Mouse (Mus musculus) inflammation-experienced regulatory T-cells, adult 6 months (primary cell): ENCODE results near the gene Rdx. TPM values are rescaled to one million over a fixed set of nuclear protein-coding genes. Genes with fewer than 3 reads are reported as not detected.

Source experiments
- ATAC-seq: one replicate; pipeline ENCODE4 v1.8.0; 2017
- polyA plus RNA-seq, 3 experiments: library from polyadenylated mRNA; unstranded; fragments of 100-300 nt; shearing (Covaris generic); gene quantifications; one replicate each; pipeline ENCODE4 v1.2.1; 2017

The Rdx gene
- polyA plus RNA-seq, 3 experiments from 2014 or later: 45.1 to 71.9 (median 50.0) TPM

DNA sequence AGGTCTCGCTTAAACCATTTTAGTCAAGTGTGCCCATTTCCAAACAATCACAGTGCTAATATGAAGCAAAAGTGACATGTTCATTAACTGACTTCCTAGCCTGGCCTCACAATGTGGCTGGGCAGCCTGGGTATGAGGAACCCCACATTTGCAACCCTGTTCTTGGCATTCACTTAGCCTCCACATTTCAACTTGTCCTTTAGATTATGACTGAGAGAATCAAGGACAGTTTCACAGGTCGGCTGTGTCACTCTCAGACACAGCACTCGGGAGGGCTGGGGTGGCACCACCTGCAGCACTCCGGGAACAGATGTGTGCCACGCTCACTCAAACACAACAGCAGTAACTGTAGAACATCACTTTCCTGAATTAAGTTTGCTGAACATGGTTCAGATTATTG is 66.1 kb downstream of the Rdx start:
- ATAC-seq: no peak

DNA sequence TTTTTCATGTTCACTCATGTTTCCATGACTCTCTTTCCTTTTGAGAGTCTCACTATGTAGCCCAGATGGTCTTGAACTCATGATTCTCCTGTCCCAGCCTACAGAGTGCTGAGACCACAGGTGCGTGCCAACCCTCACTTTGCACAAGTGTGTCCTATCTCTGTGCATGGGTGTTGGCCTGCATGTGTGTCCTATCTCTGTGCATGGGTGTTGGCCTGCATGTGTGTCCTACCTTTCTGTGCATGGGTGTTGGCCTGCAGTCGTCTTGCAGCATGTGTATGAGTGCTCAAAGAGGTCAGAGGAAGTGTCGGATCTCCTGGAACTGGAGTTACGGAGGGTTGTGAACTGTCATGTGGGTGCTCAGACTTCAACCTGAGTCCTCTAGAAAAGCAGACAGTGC is 72.2 kb downstream of the Rdx start:
- no peak for ATAC-seq

DNA sequence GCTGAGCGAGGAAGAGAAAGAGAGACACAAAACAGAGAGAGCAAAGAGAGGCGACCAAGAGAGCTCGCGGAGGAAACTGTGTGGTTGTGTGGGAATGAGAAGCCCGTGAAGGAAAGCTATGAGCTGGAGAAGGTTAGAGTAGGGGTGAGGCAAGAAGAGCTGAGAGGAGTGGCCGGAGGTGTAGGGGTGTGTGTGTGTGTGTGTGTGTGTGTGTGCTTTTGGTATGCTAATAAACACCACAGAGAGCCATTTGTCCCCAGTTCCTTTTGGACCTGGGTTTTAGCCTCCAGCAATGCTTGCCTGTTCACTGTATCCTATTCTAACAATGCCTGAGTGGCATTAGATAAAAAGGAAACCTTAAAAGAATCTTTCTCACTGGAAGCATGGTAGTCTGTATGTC is 78.3 kb downstream of the Rdx start:
- no peak for ATAC-seq

DNA sequence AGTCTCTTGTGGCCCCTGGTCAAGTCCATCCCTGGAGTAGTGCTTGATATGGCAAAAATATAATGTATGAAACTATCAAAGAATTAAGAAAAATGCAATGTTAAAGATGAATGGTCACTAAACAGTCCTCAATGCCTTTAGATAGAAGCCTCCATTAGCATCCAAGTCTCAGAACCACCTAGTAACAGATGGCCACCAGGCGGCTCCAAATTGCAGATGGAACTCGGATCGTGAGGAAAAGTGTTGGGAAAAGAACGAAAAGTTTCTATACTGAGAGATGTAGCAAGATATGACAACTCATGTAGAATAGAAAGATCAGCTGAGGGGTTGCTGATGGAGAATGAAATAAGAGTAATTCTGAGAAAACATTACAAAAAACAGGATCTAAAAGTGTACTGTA is 83.4 kb downstream of the Rdx start:
- ATAC-seq: no peak

DNA sequence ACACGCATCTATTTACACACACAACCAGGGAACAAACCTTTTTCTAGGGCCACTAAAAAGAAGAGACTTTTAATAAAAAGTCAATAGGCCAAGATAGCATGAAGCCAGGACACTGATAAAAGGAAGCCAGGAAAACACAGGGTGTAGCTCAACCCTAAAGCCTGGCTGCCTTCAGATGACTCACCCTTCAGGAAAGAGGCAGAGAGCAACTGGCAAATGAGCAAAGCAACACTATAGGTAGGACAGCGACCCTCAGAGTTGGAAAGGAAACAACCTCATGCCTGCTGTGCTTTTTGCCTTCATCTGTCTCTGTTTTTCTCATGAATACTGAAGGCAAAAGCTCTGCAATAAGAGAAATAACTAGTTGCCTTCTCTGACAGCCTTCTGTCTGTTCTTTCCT is 85.8 kb downstream of the Rdx start:
- no peak for ATAC-seq

Other genes starting within 250 kb of the Rdx start
- gene Fdx1, start 83.6 kb upstream of the Rdx start, polyA plus RNA-seq: 10 to 100 TPM in 2 of 3 experiments, 1 to 10 TPM in 1; 3.6 to 13.9 (median 11.5) TPM
- gene Zc3h12c, start 121.4 kb downstream of the Rdx start, polyA plus RNA-seq: 1 to 10 TPM; 1.0 to 2.6 (median 1.8) TPM